Mouse (Mus musculus): Measurements from ENCODE around the gene U2af2. TPM values are rescaled to one million over a fixed set of nuclear protein-coding genes. Genes with fewer than 3 reads are reported as not detected.
A peak's percentile ranks its signal among the peaks of the same experiment; 100 is the strongest.
"Not testable (repeated sequence)": the region's sequence is repeated elsewhere in the genome, so short reads cannot be mapped to it uniquely, and the experiment has no call there.

Gene U2af2
- polyA plus RNA-seq, 1 experiment from 2014 or later = 112 TPM

DNA sequence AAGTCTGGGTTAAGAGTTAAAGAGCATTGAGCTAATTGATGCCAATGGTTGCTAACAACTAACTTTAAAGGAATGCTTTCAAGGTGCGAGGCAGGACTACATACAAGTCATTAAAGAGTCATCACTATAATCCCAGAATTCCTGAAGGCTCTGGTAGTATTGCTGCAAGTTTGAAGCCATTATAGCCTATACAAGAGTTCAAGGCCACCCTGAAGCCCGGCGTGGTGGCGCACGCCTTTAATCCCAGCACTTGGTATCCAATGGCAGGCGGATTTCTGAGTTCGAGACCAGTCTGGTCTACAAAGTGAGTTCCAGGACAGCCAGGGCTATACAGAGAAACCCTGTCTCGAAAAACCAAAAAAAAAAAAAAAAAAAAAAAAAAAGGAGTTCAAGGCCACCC is 42.4 kb upstream of the U2af2 start:
- peaks cover 18% of the 10 kb centered on the region for H3K4me1 ChIP-seq (ENCODE audit: control insufficient read depth, insufficient read depth, low read length)
- peak overlapping the region; percentile 75 for H3K4me2 ChIP-seq (ENCODE audit: low read depth, low read length)
- H3K9me3 ChIP-seq (ENCODE audit: control insufficient read depth, low read length); ATAC-seq; H3K27me3 ChIP-seq (replicated peaks; ENCODE audit: control insufficient read depth, insufficient read depth, low read length): not testable (repeated sequence)
- H3K4me3 ChIP-seq (ENCODE audit: low read length) = peak overlapping the region; percentile 86
- peak overlapping the region; percentile 97 for H3K27ac ChIP-seq (ENCODE audit: low read length)
- H3K36me3 ChIP-seq (ENCODE audit: control insufficient read depth, insufficient read depth, low read length) = peaks cover 23% of the 10 kb centered on the region
- WGBS = 20% methylated on average over 8 of the region's 8 CpGs
- peak overlapping the region; percentile 95 for H3K9ac ChIP-seq (ENCODE audit: low read depth, low read length)

DNA sequence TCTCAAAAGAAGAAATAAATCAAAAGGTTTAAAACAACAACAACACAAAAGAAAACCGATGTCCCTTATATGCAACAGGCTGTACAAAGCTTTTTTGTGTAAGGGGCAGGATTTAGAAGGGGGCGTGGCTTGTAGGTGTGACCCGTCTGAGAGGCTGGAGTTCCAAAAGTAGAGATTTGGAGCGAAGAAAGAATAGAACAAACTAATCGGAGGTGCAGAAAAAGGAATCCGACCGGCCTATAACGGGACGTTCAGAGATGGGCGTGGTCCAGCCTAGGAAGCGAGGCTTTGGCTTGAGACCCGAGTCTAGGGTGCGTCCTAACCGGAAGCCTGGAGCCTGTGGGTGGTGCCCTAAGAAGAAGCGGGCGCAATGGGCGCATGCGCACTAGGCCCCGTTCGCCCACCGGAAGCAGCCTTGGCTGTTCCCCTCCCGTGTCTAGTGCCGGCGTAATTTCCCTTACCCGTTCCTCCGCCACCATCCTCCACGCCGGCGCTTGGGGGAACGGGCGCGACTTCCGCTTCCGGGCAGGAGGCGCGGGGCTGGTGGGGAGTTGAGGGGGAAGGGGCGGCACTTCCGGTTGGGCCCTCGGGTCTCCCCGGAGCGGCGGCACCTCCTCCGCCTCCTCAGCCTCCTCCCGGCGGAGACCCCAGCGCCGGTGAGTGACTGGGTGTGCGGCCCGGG is 41.8 kb upstream of the U2af2 start, which contains the start of the genes Zfp865 and Ccdc106:
Gene Zfp865, plus strand, starts transcription at position 377 of the 682 bp plus-strand sequence.
Gene Ccdc106, plus strand, starts transcription at position 554 of the 682 bp plus-strand sequence.
- Histone ChIP-seq H3K9ac (ENCODE audit: low read depth, low read length) (peak within 1 kb of the TSS; percentile 95), H3K4me2 (ENCODE audit: low read depth, low read length) (peak within 1 kb of the TSS; percentile 75), H3K4me3 (ENCODE audit: low read length) (peak within 1 kb of the TSS; percentile 86), H3K27me3 (replicated peaks; ENCODE audit: control insufficient read depth, insufficient read depth, low read length) (no peaks in the 10 kb centered on the region), H3K9me3 (ENCODE audit: control insufficient read depth, low read length) (peaks cover 2% of the 10 kb centered on the region; the same call in 1 of the 2 replicates), H3K27ac (ENCODE audit: low read length) (peak within 1 kb of the TSS; percentile 97), H3K4me1 (ENCODE audit: control insufficient read depth, insufficient read depth, low read length) (peaks cover 18% of the 10 kb centered on the region), H3K36me3 (ENCODE audit: control insufficient read depth, insufficient read depth, low read length) (peaks cover 23% of the 10 kb centered on the region)
- WGBS = under 1% methylated on average over 49 of the region's 49 CpGs
- peak; percentile 90 for ATAC-seq

DNA sequence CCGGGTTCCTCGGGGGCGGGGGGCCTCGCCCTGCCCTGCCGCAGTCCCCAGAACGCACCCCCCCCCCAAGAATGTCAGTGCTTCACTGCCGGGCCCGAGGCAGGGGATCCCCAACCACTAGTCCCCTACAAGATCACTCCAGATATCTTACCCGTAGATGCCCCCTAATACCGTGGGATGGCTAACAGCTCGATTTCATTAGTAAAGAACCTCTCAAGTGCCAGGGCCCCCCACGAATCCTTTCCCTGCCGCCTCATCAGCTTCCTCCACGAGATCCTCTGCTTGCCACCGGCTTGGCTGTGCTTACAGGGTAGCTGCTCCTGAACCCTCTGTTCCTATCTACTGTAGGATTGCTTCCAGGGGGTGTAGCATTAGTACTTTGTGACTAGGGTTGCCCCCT is 41.3 kb upstream of the U2af2 start:
- Histone ChIP-seq H3K27ac (ENCODE audit: low read length) (peak overlapping the region; percentile 97), H3K4me1 (ENCODE audit: control insufficient read depth, insufficient read depth, low read length) (peaks cover 18% of the 10 kb centered on the region), H3K4me2 (ENCODE audit: low read depth, low read length) (peak overlapping the region; percentile 75), H3K4me3 (ENCODE audit: low read length) (peak overlapping the region; percentile 86), H3K9me3 (ENCODE audit: control insufficient read depth, low read length) (peaks cover 2% of the 10 kb centered on the region; the same call in 1 of the 2 replicates), H3K36me3 (ENCODE audit: control insufficient read depth, insufficient read depth, low read length) (peaks cover 23% of the 10 kb centered on the region), H3K27me3 (replicated peaks; ENCODE audit: control insufficient read depth, insufficient read depth, low read length) (no peaks in the 10 kb centered on the region), H3K9ac (ENCODE audit: low read depth, low read length) (peak overlapping the region; percentile 95)
- 0% methylated on average over 15 of the region's 15 CpGs for WGBS
- peak; percentile 1; the same call in 1 of the 2 replicates for ATAC-seq

DNA sequence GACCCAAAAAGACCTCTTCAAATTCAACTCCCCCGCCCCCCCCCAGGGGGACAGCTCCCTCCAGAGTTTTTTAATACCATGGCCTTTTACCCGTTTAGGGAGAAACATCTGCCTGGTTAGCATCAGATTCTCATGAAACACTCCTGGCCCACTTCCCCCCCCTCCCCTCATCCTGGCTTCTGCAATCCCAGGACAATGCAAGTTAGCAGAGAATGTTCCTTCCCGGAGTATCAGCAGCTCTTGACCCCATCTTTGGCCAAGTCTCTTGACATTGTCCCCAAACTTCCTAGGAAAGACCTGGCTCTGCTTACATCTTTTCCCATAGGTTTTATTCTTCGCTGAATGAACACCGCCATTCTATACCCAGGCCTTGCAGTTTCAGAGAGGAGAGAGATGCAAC is 40.7 kb upstream of the U2af2 start:
- H3K4me1 ChIP-seq (ENCODE audit: control insufficient read depth, insufficient read depth, low read length) = peaks cover 17% of the 10 kb centered on the region
- H3K9ac ChIP-seq (ENCODE audit: low read depth, low read length) = peak overlapping the region; percentile 95
- no peak for ATAC-seq
- WGBS = 43% methylated on average over 5 of the region's 5 CpGs
- peaks cover 2% of the 10 kb centered on the region; the same call in 1 of the 2 replicates for H3K9me3 ChIP-seq (ENCODE audit: control insufficient read depth, low read length)
- H3K36me3 ChIP-seq (ENCODE audit: control insufficient read depth, insufficient read depth, low read length) = peaks cover 24% of the 10 kb centered on the region
- peak overlapping the region; percentile 75 for H3K4me2 ChIP-seq (ENCODE audit: low read depth, low read length)
- H3K4me3 ChIP-seq (ENCODE audit: low read length) = peak overlapping the region; percentile 86
- no peaks in the 10 kb centered on the region for H3K27me3 ChIP-seq (replicated peaks; ENCODE audit: control insufficient read depth, insufficient read depth, low read length)
- peak overlapping the region; percentile 97 for H3K27ac ChIP-seq (ENCODE audit: low read length)

DNA sequence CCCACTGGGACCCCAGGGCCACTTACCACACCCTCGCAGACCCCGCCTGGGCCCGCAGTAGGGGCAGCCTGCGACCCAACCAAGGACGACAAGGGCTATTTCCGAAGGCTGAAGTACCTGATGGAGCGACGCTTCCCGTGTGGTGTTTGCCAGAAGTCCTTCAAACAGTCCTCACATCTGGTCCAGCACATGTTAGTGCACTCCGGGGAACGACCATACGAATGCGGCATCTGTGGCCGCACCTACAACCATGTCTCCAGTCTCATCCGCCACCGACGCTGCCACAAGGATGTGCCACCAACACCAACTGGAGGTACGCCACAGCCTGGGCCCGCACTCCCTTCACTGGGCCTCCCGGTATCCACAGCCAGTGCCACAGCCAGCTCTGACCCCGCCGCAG is 32.4 kb upstream of the U2af2 start:
- H3K27me3 ChIP-seq (replicated peaks; ENCODE audit: control insufficient read depth, insufficient read depth, low read length) = no peaks in the 10 kb centered on the region
- H3K9ac ChIP-seq (ENCODE audit: low read depth, low read length) = no peak overlapping the region
- ATAC-seq = no peak
- H3K27ac ChIP-seq (ENCODE audit: low read length) = no peak overlapping the region
- H3K36me3 ChIP-seq (ENCODE audit: control insufficient read depth, insufficient read depth, low read length) = peaks cover 59% of the 10 kb centered on the region
- no peaks in the 10 kb centered on the region for H3K4me1 ChIP-seq (ENCODE audit: control insufficient read depth, insufficient read depth, low read length)
- peaks cover 32% of the 10 kb centered on the region for H3K9me3 ChIP-seq (ENCODE audit: control insufficient read depth, low read length)
- 95% methylated on average over 22 of the region's 22 CpGs for WGBS
- H3K4me2 ChIP-seq (ENCODE audit: low read depth, low read length) = no peak overlapping the region
- no peak overlapping the region for H3K4me3 ChIP-seq (ENCODE audit: low read length)

DNA sequence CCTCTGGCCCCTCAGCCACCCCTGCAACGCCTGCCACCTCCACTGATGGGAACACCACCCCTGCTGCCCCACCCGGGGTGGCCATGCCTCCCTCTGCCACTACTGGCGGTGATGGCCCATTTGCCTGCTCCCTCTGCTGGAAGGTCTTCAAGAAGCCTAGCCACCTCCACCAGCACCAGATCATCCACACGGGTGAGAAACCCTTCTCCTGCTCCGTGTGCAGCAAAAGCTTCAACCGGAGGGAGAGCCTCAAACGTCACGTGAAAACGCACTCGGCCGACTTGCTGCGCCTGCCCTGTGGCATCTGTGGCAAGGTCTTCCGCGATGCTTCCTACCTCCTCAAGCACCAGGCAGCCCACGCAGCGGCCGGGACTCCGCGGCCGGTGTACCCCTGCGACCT is 32.0 kb upstream of the U2af2 start:
- no peak overlapping the region for H3K9ac ChIP-seq (ENCODE audit: low read depth, low read length)
- no peak overlapping the region for H3K4me2 ChIP-seq (ENCODE audit: low read depth, low read length)
- H3K27me3 ChIP-seq (replicated peaks; ENCODE audit: control insufficient read depth, insufficient read depth, low read length) = no peaks in the 10 kb centered on the region
- ATAC-seq = no peak
- H3K4me1 ChIP-seq (ENCODE audit: control insufficient read depth, insufficient read depth, low read length) = no peaks in the 10 kb centered on the region
- no peak overlapping the region for H3K4me3 ChIP-seq (ENCODE audit: low read length)
- H3K9me3 ChIP-seq (ENCODE audit: control insufficient read depth, low read length) = peaks cover 32% of the 10 kb centered on the region
- H3K36me3 ChIP-seq (ENCODE audit: control insufficient read depth, insufficient read depth, low read length) = peaks cover 63% of the 10 kb centered on the region
- WGBS = 88% methylated on average over 21 of the region's 21 CpGs
- H3K27ac ChIP-seq (ENCODE audit: low read length) = no peak overlapping the region

DNA sequence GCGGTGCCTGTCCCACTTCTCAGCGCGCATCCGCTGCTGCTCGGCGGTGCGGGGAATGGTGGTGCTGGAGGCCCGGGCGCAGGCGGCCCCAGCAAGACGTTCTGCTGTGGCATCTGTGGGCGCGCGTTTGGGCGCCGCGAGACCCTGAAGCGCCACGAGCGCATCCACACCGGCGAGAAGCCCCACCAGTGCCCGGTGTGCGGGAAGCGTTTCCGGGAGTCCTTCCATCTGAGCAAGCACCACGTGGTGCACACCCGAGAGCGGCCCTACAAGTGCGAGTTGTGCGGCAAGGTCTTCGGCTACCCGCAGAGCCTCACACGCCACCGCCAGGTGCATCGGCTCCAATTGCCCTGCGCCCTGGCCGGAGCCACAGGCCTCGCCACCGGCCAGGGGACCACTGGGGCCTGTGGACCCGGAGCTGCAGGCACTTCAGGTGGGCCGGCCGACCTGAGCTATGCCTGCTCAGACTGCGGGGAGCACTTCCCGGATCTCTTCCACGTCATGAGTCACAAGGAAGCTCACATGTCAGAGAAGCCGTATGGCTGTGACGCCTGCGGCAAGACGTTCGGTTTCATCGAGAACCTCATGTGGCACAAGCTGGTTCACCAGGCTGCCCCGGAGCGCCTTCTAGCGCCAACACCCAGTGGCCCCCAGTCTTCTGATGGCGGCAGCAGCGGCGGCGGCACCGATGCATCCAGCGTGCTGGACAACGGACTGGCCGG is 31.2 kb upstream of the U2af2 start:
- 86% methylated on average over 63 of the region's 63 CpGs for WGBS
- 0 out of 2 replicates have a peak, but pooled peaks have one; percentile 8 for ATAC-seq
- H3K9ac ChIP-seq (ENCODE audit: low read depth, low read length) = no peak overlapping the region
- H3K9me3 ChIP-seq (ENCODE audit: control insufficient read depth, low read length) = peaks cover 32% of the 10 kb centered on the region
- H3K4me2 ChIP-seq (ENCODE audit: low read depth, low read length) = no peak overlapping the region
- H3K4me1 ChIP-seq (ENCODE audit: control insufficient read depth, insufficient read depth, low read length) = no peaks in the 10 kb centered on the region
- peaks cover 70% of the 10 kb centered on the region for H3K36me3 ChIP-seq (ENCODE audit: control insufficient read depth, insufficient read depth, low read length)
- H3K27me3 ChIP-seq (replicated peaks; ENCODE audit: control insufficient read depth, insufficient read depth, low read length) = no peaks in the 10 kb centered on the region
- H3K4me3 ChIP-seq (ENCODE audit: low read length) = no peak overlapping the region
- no peak overlapping the region for H3K27ac ChIP-seq (ENCODE audit: low read length)

DNA sequence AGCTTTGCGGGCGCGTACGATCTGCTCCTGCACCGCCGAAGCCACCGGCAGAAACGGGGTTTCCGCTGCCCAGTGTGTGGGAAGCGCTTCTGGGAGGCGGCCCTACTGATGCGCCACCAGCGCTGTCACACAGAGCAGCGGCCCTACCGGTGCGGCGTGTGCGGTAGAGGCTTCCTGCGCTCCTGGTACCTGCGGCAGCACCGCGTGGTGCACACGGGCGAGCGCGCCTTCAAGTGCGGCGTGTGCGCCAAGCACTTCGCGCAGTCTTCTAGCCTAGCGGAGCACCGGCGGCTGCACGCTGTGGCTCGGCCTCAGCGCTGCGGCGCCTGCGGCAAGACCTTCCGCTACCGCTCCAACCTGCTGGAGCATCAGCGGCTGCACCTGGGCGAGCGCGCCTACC is 30.4 kb upstream of the U2af2 start:
- no peak for ATAC-seq
- no peak overlapping the region for H3K4me2 ChIP-seq (ENCODE audit: low read depth, low read length)
- 84% methylated on average over 46 of the region's 46 CpGs for WGBS
- H3K4me3 ChIP-seq (ENCODE audit: low read length) = no peak overlapping the region
- no peak overlapping the region for H3K9ac ChIP-seq (ENCODE audit: low read depth, low read length)
- H3K4me1 ChIP-seq (ENCODE audit: control insufficient read depth, insufficient read depth, low read length) = no peaks in the 10 kb centered on the region
- H3K36me3 ChIP-seq (ENCODE audit: control insufficient read depth, insufficient read depth, low read length) = peaks cover 72% of the 10 kb centered on the region
- H3K9me3 ChIP-seq (ENCODE audit: control insufficient read depth, low read length) = peaks cover 32% of the 10 kb centered on the region
- H3K27me3 ChIP-seq (replicated peaks; ENCODE audit: control insufficient read depth, insufficient read depth, low read length) = no peaks in the 10 kb centered on the region
- no peak overlapping the region for H3K27ac ChIP-seq (ENCODE audit: low read length)

DNA sequence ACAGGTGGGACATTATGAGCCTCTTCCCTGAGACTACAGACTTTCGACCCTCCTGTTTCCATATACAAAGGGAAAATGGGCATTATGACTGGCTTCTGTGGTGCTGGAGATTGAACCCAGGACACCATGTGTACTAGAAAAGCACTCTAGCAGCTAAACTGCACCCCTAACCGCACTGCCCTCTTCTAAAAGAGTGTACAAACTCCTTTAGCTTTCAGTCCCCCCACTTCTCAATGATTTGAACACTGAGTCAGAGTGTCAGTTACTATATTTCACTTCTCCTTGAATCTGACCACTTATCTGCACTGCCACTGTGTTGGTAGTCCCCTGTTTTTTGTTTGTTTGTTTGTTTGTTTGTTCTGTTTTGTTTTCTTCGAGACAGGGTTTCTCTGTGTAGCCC is 28.1 kb upstream of the U2af2 start, which contains the start of gene 4632433K11Rik:
Gene 4632433K11Rik, plus strand, starts transcription at position 301 of the 400 bp plus-strand sequence.
- peaks cover 6% of the 10 kb centered on the region for H3K4me1 ChIP-seq (ENCODE audit: control insufficient read depth, insufficient read depth, low read length)
- no peak within 1 kb of the TSS for H3K4me3 ChIP-seq (ENCODE audit: low read length)
- H3K36me3 ChIP-seq (ENCODE audit: control insufficient read depth, insufficient read depth, low read length) = peaks cover 61% of the 10 kb centered on the region
- WGBS = 87% methylated on average over 3 of the region's 3 CpGs
- H3K9ac ChIP-seq (ENCODE audit: low read depth, low read length) = no peak within 1 kb of the TSS
- H3K9me3 ChIP-seq (ENCODE audit: control insufficient read depth, low read length) = peaks cover 32% of the 10 kb centered on the region
- no peak within 1 kb of the TSS for H3K27ac ChIP-seq (ENCODE audit: low read length)
- H3K27me3 ChIP-seq (replicated peaks; ENCODE audit: control insufficient read depth, insufficient read depth, low read length) = no peaks in the 10 kb centered on the region
- ATAC-seq = no peak
- no peak within 1 kb of the TSS for H3K4me2 ChIP-seq (ENCODE audit: low read depth, low read length)
